Mouse (Mus musculus) kidney, embryonic 16.5 days (tissue): ENCODE data around the gene Stpg3. TPM values are rescaled to one million over a fixed set of nuclear protein-coding genes. Genes with fewer than 3 reads are reported as not detected.

Source experiments
- ATAC-seq: fragments of 200-750 bp; cut with Nextera tagmentation; 2 replicates; pipeline ENCODE4 v1.8.0; 2017; ENCODE audit warnings: moderate TSS enrichment; ENCODE audit not compliant: low FRiP score, low TSS enrichment
- H3K27ac ChIP-seq: fragments of 300-500 bp; sonication (generic); 2 replicates; pipeline ENCODE4 v1.5.1; 2014; ENCODE audit warnings: low read length
- H3K27me3 ChIP-seq: fragments of 300-500 bp; sonication (generic); 2 replicates; pipeline ENCODE4 v1.6.1; 2014; ENCODE audit warnings: low read length, control low read depth, mixed read lengths; ENCODE audit not compliant: insufficient read depth
- H3K36me3 ChIP-seq: fragments of 300-500 bp; sonication (generic); 2 replicates; pipeline ENCODE4 v1.6.1; 2014; ENCODE audit warnings: low read length, control low read depth, mixed read lengths; ENCODE audit not compliant: insufficient read depth
- H3K4me1 ChIP-seq: fragments of 300-500 bp; sonication (generic); 2 replicates; pipeline ENCODE4 v1.6.1; 2014; ENCODE audit warnings: low read length, control low read depth, mixed read lengths; ENCODE audit not compliant: insufficient read depth
- H3K4me2 ChIP-seq: fragments of 300-500 bp; sonication (generic); replicated peaks from 2 replicates; pipeline ENCODE4 v1.6.1; 2014; ENCODE audit warnings: low read depth, low read length
- H3K4me3 ChIP-seq: fragments of 300-500 bp; sonication (generic); 2 replicates; pipeline ENCODE4 v1.5.1; 2014; ENCODE audit warnings: mild to moderate bottlenecking, low read length
- H3K9ac ChIP-seq: fragments of 300-500 bp; sonication (generic); replicated peaks from 2 replicates; pipeline ENCODE4 v1.6.1; 2014; ENCODE audit warnings: low read length
- H3K9me3 ChIP-seq: fragments of 300-500 bp; sonication (generic); 2 replicates; pipeline ENCODE4 v1.6.1; 2016; ENCODE audit warnings: low read length, control low read depth
- WGBS: fragments of 180-500 bp; shearing (Covaris S2); extraction: QIAGEN DNeasy Blood & Tissue Kit; methylation state at CpG from one replicate; pipeline ENCODE4 v1.1.7; 2014; 5-methylcytosine and 5-hydroxymethylcytosine counted together
- polyA plus RNA-seq: library from polyadenylated mRNA; unstranded; fragments of >200 nt; fragmentation: Nextera tagmentation; extraction: Ambion mirVana; gene quantifications from 2 replicates; pipeline ENCODE4 v1.2.1, GENCODE M21; 2015

The Stpg3 gene
- polyA plus RNA-seq, 1 experiment from 2014 or later, result 0.82 TPM

- H3K4me2 ChIP-seq, result no peak overlapping the region
- ATAC-seq, result no peak
- no peak overlapping the region for H3K4me3 ChIP-seq
- no peaks in the 10 kb centered on the region for H3K36me3 ChIP-seq
- H3K9ac ChIP-seq, result no peak overlapping the region
- H3K9me3 ChIP-seq, result no peaks in the 10 kb centered on the region
- peak overlapping the region; percentile 45; the same call in 1 of the 2 replicates for H3K27ac ChIP-seq
- H3K27me3 ChIP-seq, result peaks cover 19% of the 10 kb centered on the region
- H3K4me1 ChIP-seq, result peaks cover 26% of the 10 kb centered on the region
Measured at GRCm38 (mm10) chr2:25238106-25238505, 23.7 kb upstream of the Stpg3 start.

DNA sequence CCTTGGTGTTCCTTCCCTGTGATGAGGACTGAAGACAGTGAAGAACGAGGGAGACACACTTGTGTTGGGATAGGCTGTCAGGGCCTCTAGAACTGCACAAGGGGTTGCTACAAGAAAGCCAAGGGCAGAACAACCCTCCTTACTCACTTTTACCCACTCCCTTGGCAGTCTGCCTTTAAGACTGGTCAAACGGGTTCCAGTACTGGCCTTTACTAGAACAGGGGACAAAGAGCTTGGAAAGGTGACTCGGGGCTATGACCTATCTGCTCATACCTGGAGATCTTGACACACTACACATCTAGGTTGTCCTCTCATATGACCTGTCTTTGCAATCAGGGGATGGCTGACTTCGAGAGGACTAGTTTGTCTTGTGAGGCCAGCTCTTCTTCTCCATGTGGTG is 23.1 kb upstream of the Stpg3 start:
- H3K36me3 ChIP-seq, result no peaks in the 10 kb centered on the region
- H3K27me3 ChIP-seq, result peaks cover 13% of the 10 kb centered on the region
- no peak for ATAC-seq
- H3K4me1 ChIP-seq, result peaks cover 21% of the 10 kb centered on the region
- no peak overlapping the region for H3K4me2 ChIP-seq
- H3K4me3 ChIP-seq, result no peak overlapping the region
- H3K9ac ChIP-seq, result no peak overlapping the region
- H3K27ac ChIP-seq, result peak overlapping the region; percentile 45; the same call in 1 of the 2 replicates
- 60% methylated on average over 4 of the region's 4 CpGs for WGBS
- H3K9me3 ChIP-seq, result no peaks in the 10 kb centered on the region

GRCm38 (mm10) chr2:25236614-25237013 is 22.2 kb upstream of the Stpg3 start, which contains the start of gene Rnf224:
Gene Rnf224, minus strand, starts transcription at chr2:25236787.
- Histone ChIP-seq H3K27me3 (peaks cover 5% of the 10 kb centered on the region), H3K36me3 (no peaks in the 10 kb centered on the region), H3K4me1 (peaks cover 12% of the 10 kb centered on the region), H3K27ac (no peak within 1 kb of the TSS), H3K4me2 (no peak within 1 kb of the TSS), H3K9me3 (no peaks in the 10 kb centered on the region), H3K9ac (no peak within 1 kb of the TSS), H3K4me3 (no peak within 1 kb of the TSS)
- ATAC-seq, result no peak
- 34% methylated on average over 8 of the region's 8 CpGs for WGBS

GRCm38 (mm10) chr2:25234551-25235220 is 20.2 kb upstream of the Stpg3 start:
- no peaks in the 10 kb centered on the region for H3K36me3 ChIP-seq
- H3K27me3 ChIP-seq, result no peaks in the 10 kb centered on the region
- no peaks in the 10 kb centered on the region for H3K9me3 ChIP-seq
- 71% methylated on average over 5 of the region's 5 CpGs for WGBS
- H3K27ac ChIP-seq, result peak overlapping the region; percentile 61; the same call in 1 of the 2 replicates
- ATAC-seq, result 0 out of 2 replicates have a peak, but pooled peaks have one; percentile 16
- no peak overlapping the region for H3K9ac ChIP-seq
- H3K4me3 ChIP-seq, result no peak overlapping the region
- H3K4me2 ChIP-seq, result no peak overlapping the region
- H3K4me1 ChIP-seq, result no peaks in the 10 kb centered on the region

- Histone ChIP-seq H3K27ac (peak within 1 kb of the TSS; percentile 61; the same call in 1 of the 2 replicates), H3K27me3 (no peaks in the 10 kb centered on the region), H3K9me3 (no peaks in the 10 kb centered on the region), H3K4me3 (no peak within 1 kb of the TSS), H3K36me3 (no peaks in the 10 kb centered on the region), H3K4me2 (no peak within 1 kb of the TSS), H3K4me1 (0 out of 2 replicates have a peak, but pooled peaks cover under 1% of the 10 kb centered on the region), H3K9ac (no peak within 1 kb of the TSS)
- 74% methylated on average over 3 of the region's 3 CpGs for WGBS
- ATAC-seq, result no peak
Measured at GRCm38 (mm10) chr2:25234050-25234449, 19.6 kb upstream of the Stpg3 start, which contains the start of gene Slc34a3. Gene Slc34a3, minus strand, starts transcription at chr2:25234364.

DNA sequence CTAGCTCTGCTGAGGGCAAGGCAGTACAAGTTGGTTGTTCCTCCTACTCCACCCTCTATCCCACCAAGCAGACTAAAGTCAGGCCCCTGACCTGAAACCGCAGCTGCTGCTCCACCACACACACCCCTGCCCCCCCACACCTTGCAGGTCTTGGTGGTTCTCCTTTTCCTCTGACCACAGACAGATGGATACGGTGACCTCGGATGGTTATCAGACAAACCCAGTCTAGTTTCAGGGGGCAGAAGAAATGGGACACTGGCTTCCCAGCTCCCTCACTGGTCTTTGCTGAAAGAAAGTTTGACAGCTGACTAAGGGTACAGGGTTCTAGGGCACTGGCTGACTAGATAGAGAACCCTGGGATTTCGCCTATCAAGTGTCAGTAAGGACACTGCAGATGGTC is 19.0 kb upstream of the Stpg3 start:
- Histone ChIP-seq H3K9ac (no peak overlapping the region), H3K4me2 (no peak overlapping the region), H3K4me3 (no peak overlapping the region), H3K36me3 (no peaks in the 10 kb centered on the region), H3K9me3 (no peaks in the 10 kb centered on the region), H3K4me1 (peaks cover 6% of the 10 kb centered on the region), H3K27me3 (no peaks in the 10 kb centered on the region), H3K27ac (no peak overlapping the region)
- WGBS, result 78% methylated on average over 4 of the region's 4 CpGs
- ATAC-seq, result no peak

GRCm38 (mm10) chr2:25231038-25231437 is 16.6 kb upstream of the Stpg3 start:
- Histone ChIP-seq H3K4me3 (no peak overlapping the region), H3K4me2 (no peak overlapping the region), H3K36me3 (no peaks in the 10 kb centered on the region), H3K9ac (no peak overlapping the region), H3K4me1 (peaks cover 12% of the 10 kb centered on the region), H3K27me3 (no peaks in the 10 kb centered on the region), H3K27ac (no peak overlapping the region), H3K9me3 (no peaks in the 10 kb centered on the region)
- WGBS, result 61% methylated on average over 12 of the region's 12 CpGs
- no peak for ATAC-seq

GRCm38 (mm10) chr2:25230581-25230980 is 16.1 kb upstream of the Stpg3 start:
- H3K4me1 ChIP-seq, result peaks cover 16% of the 10 kb centered on the region
- H3K27ac ChIP-seq, result no peak overlapping the region
- no peaks in the 10 kb centered on the region for H3K27me3 ChIP-seq
- H3K9ac ChIP-seq, result no peak overlapping the region
- no peaks in the 10 kb centered on the region for H3K36me3 ChIP-seq
- no peak for ATAC-seq
- no peak overlapping the region for H3K4me2 ChIP-seq
- H3K4me3 ChIP-seq, result no peak overlapping the region
- H3K9me3 ChIP-seq, result no peaks in the 10 kb centered on the region
- 90% methylated on average over 7 of the region's 7 CpGs for WGBS

- Histone ChIP-seq H3K9me3 (no peaks in the 10 kb centered on the region), H3K4me1 (peaks cover 19% of the 10 kb centered on the region), H3K4me2 (no peak overlapping the region), H3K27me3 (no peaks in the 10 kb centered on the region), H3K9ac (no peak overlapping the region), H3K27ac (no peak overlapping the region), H3K4me3 (no peak overlapping the region), H3K36me3 (no peaks in the 10 kb centered on the region)
- WGBS, result 76% methylated on average over 5 of the region's 5 CpGs
- no peak for ATAC-seq
Measured at GRCm38 (mm10) chr2:25229582-25229981, 15.1 kb upstream of the Stpg3 start.

DNA sequence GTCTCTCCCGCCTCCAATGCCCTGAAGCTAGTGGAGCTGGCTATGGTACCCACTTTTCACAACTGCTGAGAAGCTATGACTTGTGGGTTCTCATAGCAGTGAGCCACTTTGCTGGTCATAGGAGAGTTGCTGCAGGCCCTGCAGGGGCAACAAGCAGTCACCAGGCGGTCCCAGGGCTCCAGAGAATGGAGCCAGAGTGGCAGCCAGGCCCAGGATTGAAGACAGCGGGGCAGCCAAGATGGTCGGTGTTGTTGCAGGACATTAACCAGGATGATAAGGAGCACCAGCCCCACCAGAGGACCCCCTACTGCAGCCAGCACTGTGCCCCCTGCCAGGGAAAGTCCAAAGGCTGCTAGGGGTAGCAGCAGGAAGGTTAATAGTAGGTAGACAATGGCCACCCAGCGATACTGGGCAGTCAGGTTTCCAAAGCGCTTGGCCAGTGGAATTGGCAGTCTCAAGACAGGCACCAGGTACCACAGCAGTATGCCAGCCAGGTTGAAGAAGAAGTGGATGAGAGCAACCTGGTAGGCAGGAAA is 14.6 kb upstream of the Stpg3 start:
- H3K36me3 ChIP-seq, result no peaks in the 10 kb centered on the region
- H3K27me3 ChIP-seq, result no peaks in the 10 kb centered on the region
- H3K9me3 ChIP-seq, result no peaks in the 10 kb centered on the region
- peaks cover 19% of the 10 kb centered on the region for H3K4me1 ChIP-seq
- H3K4me2 ChIP-seq, result peak overlapping the region; percentile 49
- no peak overlapping the region for H3K4me3 ChIP-seq
- 0 out of 2 replicates have a peak overlapping the region, but pooled peaks have one; percentile 88 for H3K27ac ChIP-seq
- 71% methylated on average over 6 of the region's 6 CpGs for WGBS
- ATAC-seq, result no peak
- H3K9ac ChIP-seq, result peak overlapping the region; percentile 46
